Mouse (Mus musculus) frontal cortex, postnatal 25 days (tissue): ENCODE measurements around the gene Col7a1.

Source experiments
- DNase-seq, 2 experiments: peaks; one replicate each; pipeline ENCODE4 v3.0.0; 2022; ENCODE audit warnings: low spot score in 2 of 2

Col7a1 gene

DNA sequence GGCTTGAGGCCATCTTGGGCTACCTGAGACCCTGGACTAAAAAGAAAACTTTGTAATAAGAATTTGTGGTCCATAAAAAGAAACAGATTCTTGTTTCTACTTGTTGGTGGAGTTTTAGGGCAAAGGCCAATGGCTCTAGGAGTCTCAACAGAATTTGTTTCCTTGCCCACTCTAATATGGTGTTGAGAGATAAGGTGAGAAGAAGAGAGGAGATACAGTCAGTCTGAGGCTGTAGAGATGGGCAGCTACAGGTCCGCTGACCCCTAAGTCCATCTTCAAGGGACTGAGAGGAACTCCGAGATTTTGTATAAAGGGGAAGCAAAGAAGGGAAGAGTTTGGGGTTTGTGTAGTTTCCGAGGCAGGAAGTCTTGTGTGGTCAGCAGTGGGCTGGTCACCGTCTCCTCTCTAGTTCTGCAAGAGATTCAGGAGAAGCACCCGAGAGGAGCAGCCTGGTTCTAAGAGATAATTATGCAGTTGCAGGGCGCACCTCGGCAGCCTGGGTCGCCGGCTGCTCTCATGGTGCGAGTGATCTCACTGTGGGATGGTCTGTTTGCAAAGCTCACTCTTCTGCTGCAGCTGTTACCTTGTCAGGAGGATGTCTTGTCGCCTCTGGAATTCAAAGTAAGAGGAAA, 63.7 kb downstream of the Col7a1 start:
- no peak for DNase-seq

DNA sequence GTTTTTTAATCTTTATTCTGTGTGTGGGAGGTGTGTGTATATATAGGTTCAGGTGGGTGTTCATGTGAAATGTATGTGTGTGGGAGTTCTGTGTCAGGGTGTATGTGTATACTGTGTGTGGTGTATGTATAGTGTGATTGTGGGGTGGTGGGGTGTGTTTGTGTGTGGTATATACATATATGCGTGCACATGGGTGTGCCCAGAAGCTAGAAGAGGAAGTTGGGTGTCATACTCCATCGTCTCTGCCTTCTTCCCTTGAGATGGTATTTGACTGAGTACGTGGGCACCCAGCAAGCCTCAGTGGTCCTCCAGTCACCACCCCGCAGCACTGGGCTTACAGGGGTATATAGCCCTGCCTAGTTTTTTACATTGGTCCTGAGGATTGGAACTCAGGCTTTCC, 68.0 kb downstream of the Col7a1 start:
- DNase-seq, result no peak

DNA sequence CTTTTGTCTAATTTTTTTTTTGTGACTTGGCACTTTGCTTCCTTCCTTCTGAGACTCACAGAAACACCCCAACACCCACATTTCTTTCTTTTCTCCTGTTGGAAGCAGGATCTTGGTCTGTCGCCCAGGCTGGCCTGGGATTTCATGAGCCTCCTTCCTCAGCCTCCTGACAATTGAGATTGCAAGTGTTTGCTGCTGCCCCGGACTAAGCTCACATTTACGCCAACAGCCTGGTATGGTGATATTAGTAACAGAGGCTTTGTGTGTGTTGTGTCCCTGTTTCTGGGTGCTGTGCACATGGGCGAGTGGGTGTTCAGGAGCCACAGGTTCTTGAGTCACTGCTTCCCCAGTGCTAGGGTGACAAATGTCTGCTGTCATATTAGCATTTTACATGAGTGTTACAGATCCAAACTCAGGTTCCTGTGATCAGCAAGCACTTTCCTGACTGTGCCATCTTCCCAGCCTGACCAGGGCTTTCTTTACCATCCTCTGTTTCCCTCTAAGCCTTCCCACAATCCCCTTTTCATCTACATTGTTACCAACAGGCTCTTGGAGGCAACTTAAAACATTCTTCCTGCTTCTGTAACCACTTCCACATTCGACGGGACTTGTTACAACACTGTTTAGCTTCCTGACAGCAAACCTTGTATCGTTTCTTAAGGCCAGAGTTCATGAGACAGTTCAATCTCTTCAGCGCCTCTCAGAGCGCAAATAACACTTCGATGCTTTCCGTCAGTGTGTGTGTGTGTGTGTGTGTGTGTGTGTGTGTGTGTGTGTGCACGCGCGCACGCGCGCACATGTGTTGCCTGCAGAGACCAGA, 69.7 kb downstream of the Col7a1 start:
- no peak for DNase-seq

DNA sequence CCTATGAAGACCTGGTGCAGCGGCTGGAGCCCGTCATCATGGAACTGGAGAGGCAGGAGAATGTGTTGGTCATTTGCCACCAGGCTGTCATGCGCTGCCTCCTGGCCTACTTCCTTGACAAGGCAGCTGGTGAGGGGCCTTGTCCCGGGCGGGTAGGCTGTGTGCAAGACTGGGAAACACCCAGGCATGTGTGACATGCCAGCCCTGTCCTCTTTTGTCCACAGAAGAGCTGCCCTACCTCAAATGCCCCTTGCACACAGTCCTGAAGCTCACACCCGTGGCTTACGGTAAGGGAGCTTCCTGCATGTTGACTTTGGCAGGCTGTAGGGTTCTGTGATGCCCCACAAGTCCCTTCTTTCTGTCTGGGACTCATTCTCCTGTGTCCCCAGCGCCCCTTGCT, 74.1 kb downstream of the Col7a1 start:
- no peak for DNase-seq

DNA sequence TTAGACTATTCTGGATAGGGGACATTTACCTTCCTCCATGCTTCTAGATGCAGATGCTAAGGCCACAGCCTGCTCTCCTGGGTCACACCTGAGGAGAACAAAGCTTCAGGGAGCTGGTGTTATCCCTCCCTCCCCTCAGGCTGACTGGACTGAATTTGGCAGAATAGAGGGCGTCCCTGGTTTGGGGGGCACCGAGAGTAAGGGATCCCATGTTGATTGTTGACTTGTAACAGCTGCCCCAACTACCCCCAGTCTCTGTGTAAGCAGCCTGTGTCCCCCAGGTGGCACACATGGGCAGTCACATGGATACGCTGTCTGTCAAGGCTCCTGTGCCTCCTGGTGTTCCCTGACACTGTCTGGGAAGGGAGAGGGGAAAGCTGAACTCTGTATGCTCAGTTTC, 75.0 kb downstream of the Col7a1 start:
- DNase-seq, result no peak

DNA sequence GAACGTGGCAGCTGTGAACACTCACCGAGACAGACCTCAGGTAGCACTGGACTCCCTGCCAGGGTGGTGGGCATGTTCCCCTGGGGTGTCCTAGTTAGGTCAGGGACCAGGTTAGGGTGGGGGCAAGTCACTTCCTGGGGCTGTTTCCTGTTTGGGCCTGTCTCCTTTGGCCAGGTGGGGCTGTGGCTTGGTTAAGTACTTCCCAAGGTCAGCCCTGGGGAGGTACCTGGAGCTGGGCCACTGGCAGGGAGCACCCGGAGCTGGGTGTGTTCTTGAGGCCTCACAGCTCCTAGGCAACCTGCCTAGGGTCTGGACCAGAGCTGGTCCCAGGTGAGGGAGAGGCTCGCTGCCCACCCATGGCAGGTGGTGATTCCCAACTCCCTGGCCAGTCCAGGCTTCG, 75.5 kb downstream of the Col7a1 start:
- no peak for DNase-seq

DNA sequence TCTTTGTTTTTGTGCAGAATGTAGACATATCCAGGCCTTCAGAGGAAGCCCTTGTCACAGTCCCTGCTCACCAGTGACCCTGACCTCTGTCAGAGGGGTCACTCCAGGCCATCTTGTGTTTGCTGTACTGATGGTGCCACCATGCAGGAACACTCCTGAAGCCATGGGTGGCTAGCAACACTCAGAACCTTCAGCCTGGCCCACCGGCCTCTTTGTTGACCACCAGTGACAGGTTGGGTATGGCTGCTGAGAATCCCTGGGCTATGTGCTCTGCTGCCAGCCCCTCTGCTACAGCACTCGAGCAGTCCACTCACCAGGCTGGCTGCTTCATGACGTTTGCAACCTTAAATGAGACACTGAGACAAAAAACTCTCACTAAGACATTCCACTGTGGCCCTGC, 76.9 kb downstream of the Col7a1 start:
- no peak for DNase-seq

DNA sequence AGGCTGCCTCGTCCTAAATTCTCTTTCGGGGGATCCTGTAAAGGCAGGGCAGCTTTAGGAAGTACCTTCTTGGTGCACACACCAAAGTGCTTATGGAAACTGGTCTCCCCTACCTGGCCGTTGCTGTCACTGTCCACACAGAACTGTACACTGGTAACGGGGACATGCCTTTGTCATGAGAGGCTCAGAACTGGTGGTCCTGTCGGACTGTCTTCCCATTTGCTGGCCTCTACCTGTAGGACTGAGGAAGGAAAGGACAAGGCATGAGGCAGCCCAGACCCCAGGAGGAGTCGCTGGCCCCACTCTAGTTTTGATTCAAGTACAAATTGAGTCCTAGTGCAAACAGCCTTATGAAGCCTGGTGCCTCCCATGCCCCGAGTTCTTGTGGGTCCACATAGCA, 77.6 kb downstream of the Col7a1 start:
- no peak for DNase-seq

DNA sequence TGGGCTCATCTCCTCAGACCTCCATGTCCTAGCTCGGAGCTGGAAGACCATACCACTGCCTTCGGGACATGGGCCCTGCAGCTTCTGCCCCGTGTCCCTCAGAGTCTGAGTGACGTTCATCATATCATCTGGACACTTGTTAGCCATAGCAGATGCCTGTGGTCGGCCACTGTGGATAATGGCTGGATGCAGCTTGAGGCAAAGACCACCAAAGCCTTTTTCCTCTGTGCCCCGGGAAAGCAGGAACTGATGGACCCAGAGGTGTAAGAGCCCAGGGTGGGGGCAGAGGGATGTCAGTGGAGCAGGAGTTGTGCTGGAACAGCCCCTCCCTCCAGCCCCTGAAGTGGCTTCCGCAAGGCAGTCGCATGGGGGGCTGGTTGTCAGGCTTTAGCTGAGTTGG, 78.3 kb downstream of the Col7a1 start:
- no peak for DNase-seq

DNA sequence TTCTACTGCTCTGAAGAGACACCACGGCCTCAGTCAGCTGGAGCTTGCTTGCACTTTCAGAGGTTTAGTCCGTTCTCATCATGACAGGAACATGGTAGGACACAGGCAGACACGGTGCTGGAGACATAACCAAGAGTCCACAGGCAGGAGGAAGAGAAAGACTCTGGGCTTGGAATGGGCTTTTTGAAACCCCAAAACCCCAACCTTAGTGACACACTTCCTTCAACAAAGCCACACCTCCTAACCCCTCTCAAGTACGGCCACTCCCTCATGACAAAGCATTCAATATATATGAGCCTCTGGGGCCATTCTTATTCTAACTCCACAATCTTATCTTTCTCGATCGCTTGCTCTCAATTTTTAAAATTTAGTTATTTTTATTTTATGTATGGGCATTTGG, 79.0 kb downstream of the Col7a1 start:
- DNase-seq, result no peak
